Mouse (Mus musculus): ENCODE data around the gene Crhr1. TPM values are rescaled to one million over a fixed set of nuclear protein-coding genes. Genes with fewer than 3 reads are reported as not detected.
A peak's percentile ranks its signal among the peaks of the same experiment; 100 is the strongest.

Gene Crhr1
- polyA plus RNA-seq, 1 experiment from 2014 or later, result not detected

- WGBS, result 65% methylated on average over 11 of the region's 11 CpGs
- no peaks in the 10 kb centered on the region for H3K36me3 ChIP-seq
- no peaks in the 10 kb centered on the region for H3K4me1 ChIP-seq
- no peak for ATAC-seq (ENCODE audit: extremely low read depth, insufficient number of reproducible peaks, low FRiP score, low TSS enrichment)
- no peak overlapping the region for H3K9ac ChIP-seq
- H3K4me2 ChIP-seq, result no peak overlapping the region
- no peaks in the 10 kb centered on the region for H3K9me3 ChIP-seq
- no peak overlapping the region for H3K4me3 ChIP-seq
- no peak overlapping the region for H3K27ac ChIP-seq (replicated peaks)
- H3K27me3 ChIP-seq (replicated peaks), result peaks cover 30% of the 10 kb centered on the region; the same call in 1 of the 2 replicates
Measured at GRCm38 (mm10) chr11:104111851-104112250, 20.8 kb upstream of the Crhr1 start.

GRCm38 (mm10) chr11:104113699-104114098 lies 19.0 kb upstream of the Crhr1 start:
- H3K9ac ChIP-seq, result no peak overlapping the region
- H3K27me3 ChIP-seq (replicated peaks), result peaks cover 29% of the 10 kb centered on the region; the same call in 1 of the 2 replicates
- no peak overlapping the region for H3K4me2 ChIP-seq
- no peak for ATAC-seq (ENCODE audit: extremely low read depth, insufficient number of reproducible peaks, low FRiP score, low TSS enrichment)
- no peaks in the 10 kb centered on the region for H3K9me3 ChIP-seq
- 87% methylated on average over 6 of the region's 6 CpGs for WGBS
- H3K27ac ChIP-seq (replicated peaks), result no peak overlapping the region
- no peaks in the 10 kb centered on the region for H3K4me1 ChIP-seq
- no peak overlapping the region for H3K4me3 ChIP-seq
- no peaks in the 10 kb centered on the region for H3K36me3 ChIP-seq

- Histone ChIP-seq H3K36me3 (no peaks in the 10 kb centered on the region), H3K27ac (replicated peaks) (no peak overlapping the region), H3K4me1 (no peaks in the 10 kb centered on the region), H3K9ac (no peak overlapping the region), H3K4me2 (no peak overlapping the region), H3K27me3 (replicated peaks) (0 out of 2 replicates have a peak, but pooled peaks cover 20% of the 10 kb centered on the region), H3K4me3 (no peak overlapping the region), H3K9me3 (no peaks in the 10 kb centered on the region)
- peak; percentile 85; the same call in 1 of the 2 replicates for ATAC-seq (ENCODE audit: extremely low read depth, insufficient number of reproducible peaks, low FRiP score, low TSS enrichment)
- WGBS, result 4% methylated on average over 7 of the region's 7 CpGs
Measured at GRCm38 (mm10) chr11:104114690-104115089, 18.0 kb upstream of the Crhr1 start.

GRCm38 (mm10) chr11:104118356-104118755 lies 14.3 kb upstream of the Crhr1 start:
- ATAC-seq (ENCODE audit: extremely low read depth, insufficient number of reproducible peaks, low FRiP score, low TSS enrichment), result no peak
- WGBS, result 60% methylated on average over 4 of the region's 4 CpGs
- peaks cover 16% of the 10 kb centered on the region for H3K27me3 ChIP-seq (replicated peaks)
- no peaks in the 10 kb centered on the region for H3K9me3 ChIP-seq
- H3K4me2 ChIP-seq, result no peak overlapping the region
- H3K4me3 ChIP-seq, result no peak overlapping the region
- no peak overlapping the region for H3K9ac ChIP-seq
- no peaks in the 10 kb centered on the region for H3K4me1 ChIP-seq
- no peaks in the 10 kb centered on the region for H3K36me3 ChIP-seq
- H3K27ac ChIP-seq (replicated peaks), result no peak overlapping the region

- Histone ChIP-seq H3K4me1 (no peaks in the 10 kb centered on the region), H3K9me3 (no peaks in the 10 kb centered on the region), H3K4me3 (no peak overlapping the region), H3K36me3 (no peaks in the 10 kb centered on the region), H3K4me2 (no peak overlapping the region), H3K27ac (replicated peaks) (no peak overlapping the region), H3K27me3 (replicated peaks) (peaks cover 29% of the 10 kb centered on the region), H3K9ac (no peak overlapping the region)
- ATAC-seq (ENCODE audit: extremely low read depth, insufficient number of reproducible peaks, low FRiP score, low TSS enrichment), result no peak
- 65% methylated on average over 7 of the region's 7 CpGs for WGBS
Measured at GRCm38 (mm10) chr11:104122966-104123365, 9.7 kb upstream of the Crhr1 start.

GRCm38 (mm10) chr11:104123479-104123878 lies 9.2 kb upstream of the Crhr1 start:
- no peaks in the 10 kb centered on the region for H3K36me3 ChIP-seq
- no peak overlapping the region for H3K4me2 ChIP-seq
- H3K4me3 ChIP-seq, result no peak overlapping the region
- no peaks in the 10 kb centered on the region for H3K4me1 ChIP-seq
- H3K9me3 ChIP-seq, result no peaks in the 10 kb centered on the region
- ATAC-seq (ENCODE audit: extremely low read depth, insufficient number of reproducible peaks, low FRiP score, low TSS enrichment), result no peak
- H3K9ac ChIP-seq, result no peak overlapping the region
- WGBS, result 76% methylated on average over 10 of the region's 10 CpGs
- no peak overlapping the region for H3K27ac ChIP-seq (replicated peaks)
- H3K27me3 ChIP-seq (replicated peaks), result peaks cover 34% of the 10 kb centered on the region

GRCm38 (mm10) chr11:104124582-104124981 lies 8.1 kb upstream of the Crhr1 start:
- Histone ChIP-seq H3K9ac (no peak overlapping the region), H3K27me3 (replicated peaks) (peaks cover 45% of the 10 kb centered on the region), H3K4me2 (no peak overlapping the region), H3K4me1 (no peaks in the 10 kb centered on the region), H3K9me3 (no peaks in the 10 kb centered on the region), H3K4me3 (no peak overlapping the region), H3K27ac (replicated peaks) (no peak overlapping the region), H3K36me3 (no peaks in the 10 kb centered on the region)
- no peak for ATAC-seq (ENCODE audit: extremely low read depth, insufficient number of reproducible peaks, low FRiP score, low TSS enrichment)
- 69% methylated on average over 3 of the region's 3 CpGs for WGBS

- Histone ChIP-seq H3K4me1 (peaks cover 21% of the 10 kb centered on the region), H3K4me2 (no peak overlapping the region), H3K27ac (replicated peaks) (no peak overlapping the region), H3K27me3 (replicated peaks) (peaks cover 82% of the 10 kb centered on the region), H3K9ac (no peak overlapping the region), H3K36me3 (no peaks in the 10 kb centered on the region), H3K4me3 (no peak overlapping the region), H3K9me3 (no peaks in the 10 kb centered on the region)
- WGBS, result 79% methylated on average over 5 of the region's 5 CpGs
- no peak for ATAC-seq (ENCODE audit: extremely low read depth, insufficient number of reproducible peaks, low FRiP score, low TSS enrichment)
Measured at GRCm38 (mm10) chr11:104129466-104129865, 3.2 kb upstream of the Crhr1 start.

- WGBS, result 68% methylated on average over 15 of the region's 15 CpGs
- peaks cover 21% of the 10 kb centered on the region for H3K4me1 ChIP-seq
- no peaks in the 10 kb centered on the region for H3K36me3 ChIP-seq
- H3K4me2 ChIP-seq, result no peak overlapping the region
- H3K9me3 ChIP-seq, result no peaks in the 10 kb centered on the region
- H3K27ac ChIP-seq (replicated peaks), result no peak overlapping the region
- no peak overlapping the region for H3K9ac ChIP-seq
- H3K27me3 ChIP-seq (replicated peaks), result peaks cover 95% of the 10 kb centered on the region
- no peak for ATAC-seq (ENCODE audit: extremely low read depth, insufficient number of reproducible peaks, low FRiP score, low TSS enrichment)
- no peak overlapping the region for H3K4me3 ChIP-seq
Measured at GRCm38 (mm10) chr11:104130721-104131647, 1.7 kb upstream of the Crhr1 start.

GRCm38 (mm10) chr11:104131756-104132155 lies 899 bp upstream of the Crhr1 start:
- Histone ChIP-seq H3K4me2 (peak overlapping the region; percentile 85), H3K9me3 (no peaks in the 10 kb centered on the region), H3K27ac (replicated peaks) (no peak overlapping the region), H3K4me1 (peaks cover 21% of the 10 kb centered on the region), H3K9ac (no peak overlapping the region), H3K27me3 (replicated peaks) (peaks cover 97% of the 10 kb centered on the region), H3K36me3 (no peaks in the 10 kb centered on the region), H3K4me3 (peak overlapping the region; percentile 57)
- WGBS, result under 1% methylated on average over 21 of the region's 21 CpGs
- ATAC-seq (ENCODE audit: extremely low read depth, insufficient number of reproducible peaks, low FRiP score, low TSS enrichment), result no peak

GRCm38 (mm10) chr11:104133442-104133983 lies 858 bp downstream of the Crhr1 start:
- no peak for ATAC-seq (ENCODE audit: extremely low read depth, insufficient number of reproducible peaks, low FRiP score, low TSS enrichment)
- Histone ChIP-seq H3K36me3 (no peaks in the 10 kb centered on the region), H3K27ac (replicated peaks) (no peak overlapping the region), H3K27me3 (replicated peaks) (peaks cover 98% of the 10 kb centered on the region), H3K4me2 (peak overlapping the region; percentile 85), H3K9me3 (no peaks in the 10 kb centered on the region), H3K4me3 (peak overlapping the region; percentile 57), H3K9ac (no peak overlapping the region), H3K4me1 (peaks cover 21% of the 10 kb centered on the region)
- 1% methylated on average over 47 of the region's 47 CpGs for WGBS

Measured in heart, embryonic 13.5 days (tissue).